Mouse (Mus musculus): ENCODE data around the gene Gm21748. TPM values are rescaled to one million over a fixed set of nuclear protein-coding genes. Genes with fewer than 3 reads are reported as not detected.
"Not testable (repeated sequence)": the region's sequence is repeated elsewhere in the genome, so short reads cannot be mapped to it uniquely, and the experiment has no call there.

Gene Gm21748
- total RNA-seq (2021): not detected
- long read RNA-seq, experiment 1: 0 reads
- long read RNA-seq, experiment 2: 0 reads

DNA sequence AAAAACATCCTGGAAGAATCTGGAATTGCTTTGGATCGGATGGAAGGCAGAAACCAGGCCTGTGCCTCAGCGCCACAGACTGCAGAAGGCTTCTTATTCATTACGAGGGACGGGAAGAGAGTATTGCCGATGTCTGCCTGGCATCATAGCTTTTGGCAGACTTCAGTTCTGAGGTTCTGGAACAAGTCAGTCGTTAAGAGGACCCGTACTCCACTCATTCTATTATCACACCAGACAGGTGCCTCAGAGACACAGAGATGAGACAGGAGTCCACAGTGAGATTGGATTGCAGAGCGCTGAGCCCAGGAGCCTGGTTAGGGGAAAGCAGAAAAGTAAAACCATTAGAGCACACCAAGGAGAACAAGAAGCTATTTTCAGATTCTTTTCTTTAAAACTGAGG, at the start of gene Gm21748:
Gene Gm21748 (minus strand): TSS at position 101 of the 400 bp plus-strand sequence.
- not testable (repeated sequence) for DNase-seq (ENCODE audit: low spot score in 2 of 2)

Other genes starting within 250 kb of the Gm21748 start
- not detected for gene Gm21860, start 84.4 kb downstream of the Gm21748 start, total RNA-seq (2021)
- not detected for gene Gm47283, start 54.4 kb downstream of the Gm21748 start, total RNA-seq (2021)

Data from left cerebral cortex, adult 18-20 months (tissue).